Mouse (Mus musculus) heart, postnatal 0 days (tissue): Measurements from ENCODE around the gene Apoa1. TPM values are rescaled to one million over a fixed set of nuclear protein-coding genes. Genes with fewer than 3 reads are reported as not detected.

Source experiments
- ATAC-seq: fragments of 200-750 bp; cut with Nextera tagmentation; 2 replicates; pipeline ENCODE4 v1.8.0; 2017; ENCODE audit warnings: low read depth, moderate number of reproducible peaks, moderate library complexity; ENCODE audit not compliant: insufficient read depth
- DNase-seq: peaks from one replicate; pipeline ENCODE4 v3.0.0-alpha.2; 2016; ENCODE audit warnings: low spot score
- H3K27ac ChIP-seq: fragments of 300-500 bp; sonication (generic); 2 replicates; pipeline ENCODE4 v1.5.1; 2014; ENCODE audit warnings: low read depth, mild to moderate bottlenecking
- H3K27me3 ChIP-seq: fragments of 300-500 bp; sonication (generic); 2 replicates; pipeline ENCODE4 v1.6.1; 2014; ENCODE audit warnings: low read length, mixed read lengths; ENCODE audit not compliant: control insufficient read depth, insufficient read depth
- H3K36me3 ChIP-seq: fragments of 300-500 bp; sonication (generic); replicated peaks from 2 replicates; pipeline ENCODE4 v1.6.1; 2014; ENCODE audit warnings: low read length, mixed read lengths; ENCODE audit not compliant: control insufficient read depth, insufficient read depth
- H3K4me1 ChIP-seq: fragments of 300-500 bp; sonication (generic); 2 replicates; pipeline ENCODE4 v1.6.1; 2014; ENCODE audit warnings: antibody characterized with exemption; ENCODE audit not compliant: control insufficient read depth, insufficient read depth
- H3K4me2 ChIP-seq: fragments of 300-500 bp; sonication (generic); 2 replicates; pipeline ENCODE4 v1.6.1; 2014; ENCODE audit warnings: low read depth, mild to moderate bottlenecking, low read length, moderate library complexity
- H3K4me3 ChIP-seq: fragments of 300-500 bp; sonication (generic); 2 replicates; pipeline ENCODE4 v1.5.1; 2014; ENCODE audit warnings: low read depth, low read length
- H3K9ac ChIP-seq: fragments of 300-500 bp; sonication (generic); replicated peaks from 2 replicates; pipeline ENCODE4 v1.6.1; 2014; ENCODE audit warnings: low read depth, low read length, mixed read lengths
- H3K9me3 ChIP-seq: fragments of 300-500 bp; sonication (generic); replicated peaks from 2 replicates; pipeline ENCODE4 v1.6.1; 2016; ENCODE audit warnings: low read length; ENCODE audit not compliant: control insufficient read depth
- CTCF ChIP-seq: IDR thresholded peaks from 2 replicates; pipeline ENCODE4 v1.5.1; 2016; ENCODE audit warnings: antibody characterized with exemption, control low read depth, low read depth
- EP300 ChIP-seq: IDR thresholded peaks from 2 replicates; pipeline ENCODE4 v1.6.1; 2016; ENCODE audit warnings: antibody characterized with exemption, low read depth
- WGBS: fragments of 180-500 bp; shearing (Covaris S2); extraction: QIAGEN DNeasy Blood & Tissue Kit; methylation state at CpG from one replicate; pipeline ENCODE4 v1.1.7; 2014; 5-methylcytosine and 5-hydroxymethylcytosine counted together
- polyA plus RNA-seq: library from polyadenylated mRNA; unstranded; fragments of >200 nt; fragmentation: Nextera tagmentation; extraction: Ambion mirVana; gene quantifications from 2 replicates; pipeline ENCODE4 v1.2.1, GENCODE M21; 2015
- total RNA-seq: library from RNA; depleted of rRNA; stranded (reverse); fragments of >200 nt; gene quantifications from 2 replicates; pipeline ENCODE4 v1.2.3, GENCODE M21; 2014; ENCODE audit warnings: low replicate concordance

The Apoa1 gene
- total and polyA plus RNA-seq, 2 experiments from 2014 or later, result 1.8 TPM; not detected in 1

DNA sequence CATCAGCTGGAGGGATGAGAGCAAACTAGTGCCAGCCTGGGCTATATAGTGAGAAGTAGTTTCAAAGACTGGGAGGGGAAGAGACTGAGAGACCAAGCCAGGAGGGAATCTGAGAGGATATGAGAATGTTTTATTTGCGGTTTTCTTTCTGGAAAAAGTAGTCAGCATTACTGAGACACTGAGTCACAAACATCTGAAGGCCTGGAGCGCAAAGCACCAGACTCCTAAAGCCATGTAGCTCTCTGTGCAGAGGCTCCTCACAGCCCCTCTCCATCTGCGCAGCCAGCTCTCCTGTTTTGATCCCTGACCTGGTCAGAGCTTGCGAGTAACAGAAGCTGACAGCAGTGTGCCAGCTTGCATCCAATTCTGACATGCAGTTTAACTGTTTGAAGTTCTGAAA lies 40.0 kb upstream of the Apoa1 start:
- no peak overlapping the region for H3K4me3 ChIP-seq
- no peaks in the 10 kb centered on the region for H3K27me3 ChIP-seq
- WGBS, result 89% methylated on average over 4 of the region's 4 CpGs
- no peak overlapping the region for H3K27ac ChIP-seq
- no peak for DNase-seq
- H3K9me3 ChIP-seq, result no peaks in the 10 kb centered on the region
- no peak for ATAC-seq
- peaks cover 12% of the 10 kb centered on the region; the same call in 1 of the 2 replicates for H3K4me1 ChIP-seq
- peaks cover 4% of the 10 kb centered on the region; the same call in 1 of the 2 replicates for H3K36me3 ChIP-seq
- H3K4me2 ChIP-seq, result no peak overlapping the region
- TF ChIP-seq CTCF (no peak), EP300 (no peak)
- H3K9ac ChIP-seq, result no peak overlapping the region

DNA sequence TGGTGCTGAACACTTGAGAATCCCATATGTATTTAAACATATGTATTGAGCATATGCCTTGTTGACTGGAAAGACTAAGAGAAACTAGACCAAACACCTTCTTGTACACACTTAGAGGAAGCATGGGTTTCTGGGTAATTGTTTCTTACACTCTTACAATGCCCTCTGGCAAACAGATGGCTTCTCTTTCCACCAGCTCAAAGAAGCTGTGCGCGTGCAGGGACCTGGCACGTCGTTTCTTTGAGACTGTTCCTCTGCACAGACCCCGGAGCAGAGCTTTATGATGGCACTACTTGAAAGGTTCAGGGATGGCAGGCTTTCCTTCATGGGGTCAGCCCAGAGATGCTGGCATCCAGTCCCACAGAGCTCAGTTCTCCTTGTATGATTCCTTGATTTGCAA lies 39.4 kb upstream of the Apoa1 start:
- Histone ChIP-seq H3K27me3 (no peaks in the 10 kb centered on the region), H3K9me3 (no peaks in the 10 kb centered on the region), H3K27ac (no peak overlapping the region), H3K4me3 (no peak overlapping the region), H3K4me2 (no peak overlapping the region), H3K4me1 (peaks cover 12% of the 10 kb centered on the region; the same call in 1 of the 2 replicates), H3K9ac (no peak overlapping the region), H3K36me3 (peaks cover 4% of the 10 kb centered on the region; the same call in 1 of the 2 replicates)
- WGBS, result 87% methylated on average over 5 of the region's 5 CpGs
- ATAC-seq (no peak), DNase-seq (no peak)
- TF ChIP-seq EP300 (no peak), CTCF (no peak)

DNA sequence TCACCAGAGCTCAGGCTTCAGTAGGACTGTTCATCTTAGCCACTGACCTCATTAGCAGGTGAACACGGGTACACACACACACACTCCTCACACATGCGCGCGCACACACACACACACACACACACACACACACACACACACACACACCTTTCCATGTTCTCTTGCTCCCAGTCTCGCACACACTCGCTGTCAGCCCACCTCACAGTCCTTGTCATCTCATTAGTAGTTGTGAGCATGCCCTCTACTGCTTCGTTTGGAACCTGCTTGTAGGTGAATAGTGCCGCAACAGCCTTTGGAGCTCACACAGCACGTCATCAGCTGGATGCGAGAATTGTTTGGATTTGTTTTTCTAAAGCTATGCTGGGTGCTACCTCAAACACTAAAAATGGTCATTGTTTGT lies 39.0 kb upstream of the Apoa1 start:
- no peaks in the 10 kb centered on the region for H3K9me3 ChIP-seq
- peaks cover 12% of the 10 kb centered on the region; the same call in 1 of the 2 replicates for H3K4me1 ChIP-seq
- H3K9ac ChIP-seq, result no peak overlapping the region
- ATAC-seq (no peak), DNase-seq (no peak)
- H3K4me2 ChIP-seq, result no peak overlapping the region
- no peak overlapping the region for H3K27ac ChIP-seq
- WGBS, result 81% methylated on average over 10 of the region's 10 CpGs
- no peak; the same call in 1 of the 2 replicates for TF ChIP-seq CTCF
- TF ChIP-seq EP300, result no peak
- no peaks in the 10 kb centered on the region for H3K27me3 ChIP-seq
- H3K36me3 ChIP-seq, result peaks cover 8% of the 10 kb centered on the region; the same call in 1 of the 2 replicates
- H3K4me3 ChIP-seq, result no peak overlapping the region

DNA sequence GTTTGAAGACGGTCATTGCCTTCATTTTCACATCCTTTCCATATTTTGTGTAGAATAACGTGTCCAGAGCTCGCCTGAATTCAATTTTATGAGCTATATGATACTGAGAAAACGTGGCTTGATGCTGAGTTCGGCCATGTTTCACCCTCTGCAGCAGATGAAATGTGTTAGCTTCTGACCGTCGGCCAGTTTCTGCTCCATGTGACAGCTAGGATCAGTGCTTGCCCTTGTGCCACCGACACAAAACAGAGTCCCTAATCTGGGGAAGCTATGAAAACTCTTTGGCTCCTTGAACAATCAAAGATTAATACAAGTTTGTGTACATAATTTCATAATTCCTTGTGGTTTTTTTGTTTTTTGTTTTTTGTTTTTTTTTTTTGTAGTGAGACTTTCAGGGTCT lies 37.1 kb upstream of the Apoa1 start:
- Histone ChIP-seq H3K9ac (no peak overlapping the region), H3K4me3 (no peak overlapping the region), H3K27ac (peak overlapping the region; percentile 53), H3K9me3 (no peaks in the 10 kb centered on the region), H3K36me3 (peaks cover 22% of the 10 kb centered on the region), H3K4me2 (no peak overlapping the region), H3K4me1 (peaks cover 10% of the 10 kb centered on the region; the same call in 1 of the 2 replicates), H3K27me3 (no peaks in the 10 kb centered on the region)
- WGBS, result 46% methylated on average over 8 of the region's 8 CpGs
- ATAC-seq (peak; percentile 68; the same call in 1 of the 2 replicates), DNase-seq (no peak)
- TF ChIP-seq EP300 (no peak), CTCF (no peak)

DNA sequence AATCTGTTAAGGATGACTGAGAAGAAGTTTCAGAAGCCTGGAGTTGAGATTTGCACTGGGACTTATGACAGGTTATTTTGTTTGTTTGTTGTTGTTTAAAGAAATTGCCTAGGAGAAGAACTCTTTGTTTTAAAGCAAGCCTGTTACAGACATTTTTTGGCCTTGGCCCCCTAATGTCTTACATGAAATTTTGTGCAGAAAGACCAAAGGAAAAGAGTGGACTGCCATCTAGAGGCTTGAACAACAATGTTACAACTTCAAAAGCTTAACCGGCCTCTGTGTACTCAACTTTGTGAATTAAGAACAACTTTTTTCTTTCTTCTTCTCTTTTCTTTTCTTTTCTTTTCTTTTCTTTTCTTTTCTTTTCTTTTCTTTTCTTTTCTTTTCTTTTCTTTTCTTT lies 36.7 kb upstream of the Apoa1 start:
- Histone ChIP-seq H3K4me2 (no peak overlapping the region), H3K27me3 (no peaks in the 10 kb centered on the region), H3K4me1 (peaks cover 14% of the 10 kb centered on the region; the same call in 1 of the 2 replicates), H3K9me3 (no peaks in the 10 kb centered on the region), H3K4me3 (no peak overlapping the region), H3K9ac (no peak overlapping the region), H3K36me3 (peaks cover 23% of the 10 kb centered on the region), H3K27ac (no peak overlapping the region)
- ATAC-seq (no peak), DNase-seq (peak; percentile 81)
- 12% methylated on average over 1 of the region's 1 CpGs for WGBS
- TF ChIP-seq CTCF (peak; percentile 65), EP300 (no peak)

DNA sequence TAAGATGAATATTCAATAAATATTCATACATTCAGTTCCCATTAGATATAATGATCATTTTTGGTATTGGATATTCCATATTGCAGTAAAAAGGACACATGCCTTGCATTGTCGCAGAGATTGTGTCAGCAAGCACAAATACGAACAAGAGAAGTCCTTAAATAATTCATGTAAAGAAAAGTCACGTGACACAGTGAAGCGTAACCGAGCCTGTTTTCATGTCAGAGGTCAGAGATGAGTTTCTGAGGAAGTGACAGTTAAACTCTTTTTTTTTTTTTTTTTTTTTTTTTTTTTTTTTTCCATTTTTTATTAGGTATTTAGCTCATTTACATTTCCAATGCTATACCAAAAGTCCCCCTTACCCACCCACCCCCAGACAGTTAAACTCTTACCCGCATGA lies 35.7 kb upstream of the Apoa1 start:
- 90% methylated on average over 6 of the region's 6 CpGs for whole genome bisulfite sequencing
- TF ChIP-seq EP300, result no peak
- TF ChIP-seq CTCF, result no peak
- H3K9ac ChIP-seq, result no peak overlapping the region
- H3K9me3 ChIP-seq, result no peaks in the 10 kb centered on the region
- DNase-seq (no peak), ATAC-seq (no peak)
- peaks cover 23% of the 10 kb centered on the region for H3K36me3 ChIP-seq
- no peak overlapping the region for H3K27ac ChIP-seq
- H3K4me3 ChIP-seq, result no peak overlapping the region
- no peaks in the 10 kb centered on the region for H3K27me3 ChIP-seq
- H3K4me1 ChIP-seq, result peaks cover 21% of the 10 kb centered on the region
- H3K4me2 ChIP-seq, result no peak overlapping the region
